Mouse (Mus musculus): ENCODE measurements around the gene Gm42957.
"Not testable (repeated sequence)": the region's sequence is repeated elsewhere in the genome, so short reads cannot be mapped to it uniquely, and the experiment has no call there.

Gm42957 gene

GRCm38 (mm10) chr3:96634928-96635879 lies at the start of gene Gm42957, which contains the start of gene Pex11b:
Gene Gm42957, plus strand, starts transcription at chr3:96635474.
Gene Pex11b, plus strand, starts transcription at chr3:96635376.
- in situ Hi-C loops (cut with MboI), result loop anchor here (5.0 kb wide), 1 partner anchor 88 kb away; no protein-coding TSS in a partner anchor

GRCm38 (mm10) chr3:96590657-96591056 lies 44.6 kb upstream of the Gm42957 start:
- in situ Hi-C loops (cut with MboI), result no loop called here

GRCm38 (mm10) chr3:96593374-96593773 lies 41.9 kb upstream of the Gm42957 start:
- in situ Hi-C loops (cut with MboI), result no loop called here

- in situ Hi-C loops (cut with MboI), result no loop called here
Measured at GRCm38 (mm10) chr3:96593790-96594560, 41.3 kb upstream of the Gm42957 start, which contains the start of gene Polr3gl. Gene Polr3gl, minus strand, starts transcription at chr3:96594181.

- in situ Hi-C loops (cut with MboI), result no loop called here
Measured at GRCm38 (mm10) chr3:96594851-96595250, 40.4 kb upstream of the Gm42957 start.

GRCm38 (mm10) chr3:96595661-96596060 lies 39.6 kb upstream of the Gm42957 start:
- in situ Hi-C loops (cut with MboI), result no loop called here

- in situ Hi-C loops (cut with MboI), result no loop called here
Measured at GRCm38 (mm10) chr3:96596228-96596707, 39.0 kb upstream of the Gm42957 start, which contains the start of gene Ankrd34a. Gene Ankrd34a, plus strand, starts transcription at chr3:96596636.

GRCm38 (mm10) chr3:96596855-96597254 lies 38.4 kb upstream of the Gm42957 start:
- in situ Hi-C loops (cut with MboI), result no loop called here

GRCm38 (mm10) chr3:96597435-96597891 lies 37.8 kb upstream of the Gm42957 start:
- in situ Hi-C loops (cut with MboI), result no loop called here

- in situ Hi-C loops (cut with MboI), result no loop called here
Measured at GRCm38 (mm10) chr3:96598156-96599068, 36.9 kb upstream of the Gm42957 start.

GRCm38 (mm10) chr3:96599069-96599393 lies 36.2 kb upstream of the Gm42957 start:
- in situ Hi-C loops (cut with MboI), result no loop called here

- in situ Hi-C loops (cut with MboI), result no loop called here
Measured at GRCm38 (mm10) chr3:96599411-96599810, 35.9 kb upstream of the Gm42957 start.

GRCm38 (mm10) chr3:96600639-96601250 lies 34.5 kb upstream of the Gm42957 start, which contains the start of gene Lix1l:
Gene Lix1l, plus strand, starts transcription at chr3:96601149.
- in situ Hi-C loops (cut with MboI), result no loop called here

- in situ Hi-C loops (cut with MboI), result no loop called here
Measured at GRCm38 (mm10) chr3:96601251-96601787, 34.0 kb upstream of the Gm42957 start.

GRCm38 (mm10) chr3:96601941-96602703 lies 33.2 kb upstream of the Gm42957 start:
- in situ Hi-C loops (cut with MboI), result no loop called here

GRCm38 (mm10) chr3:96602704-96603084 lies 32.6 kb upstream of the Gm42957 start:
- in situ Hi-C loops (cut with MboI), result no loop called here

GRCm38 (mm10) chr3:96603311-96603710 lies 32.0 kb upstream of the Gm42957 start:
- in situ Hi-C loops (cut with MboI), result no loop called here

GRCm38 (mm10) chr3:96606007-96606406 lies 29.3 kb upstream of the Gm42957 start:
- in situ Hi-C loops (cut with MboI), result not testable (repeated sequence)

- in situ Hi-C loops (cut with MboI), result no loop called here
Measured at GRCm38 (mm10) chr3:96606618-96607017, 28.7 kb upstream of the Gm42957 start.

- in situ Hi-C loops (cut with MboI), result no loop called here
Measured at GRCm38 (mm10) chr3:96617941-96618340, 17.3 kb upstream of the Gm42957 start.
